Mouse (Mus musculus): Measurements from ENCODE around the gene Sypl.

DNA sequence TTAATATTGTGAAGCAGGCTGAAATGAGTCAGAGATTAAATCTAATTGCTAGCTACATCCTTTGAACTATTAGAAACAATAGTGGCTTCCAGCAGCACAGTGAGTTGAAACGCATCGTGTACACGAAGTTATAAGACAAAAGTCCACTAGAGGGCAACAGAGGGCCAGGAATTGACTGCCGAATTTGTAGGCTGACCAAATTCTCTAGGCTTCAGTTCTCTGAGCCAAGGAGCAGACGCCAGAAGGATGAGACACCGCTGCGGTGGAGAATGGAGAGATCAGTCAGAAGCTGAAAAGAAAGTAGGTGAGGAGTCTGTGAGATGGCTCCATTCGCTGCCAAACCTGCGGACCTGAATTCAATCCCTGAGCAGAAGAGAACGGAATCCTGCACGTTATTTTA lies 43.6 kb upstream of the Sypl start:
- TF ChIP-seq POLR2A (IDR thresholded peaks at IDR 0.05; ENCODE audit: control insufficient read depth, extremely low read depth, insufficient read depth, low read length, poor library complexity) (no peak), CTCF (IDR thresholded peaks at IDR 0.05; ENCODE audit: borderline replicate concordance, control insufficient read depth, extremely low read depth, insufficient read depth, low read length, poor library complexity) (no peak)
